Mouse (Mus musculus) fibroblast of lung, adult 2 months (primary cell): ENCODE results near the gene Hibch.
"Not testable (repeated sequence)": the region's sequence is repeated elsewhere in the genome, so short reads cannot be mapped to it uniquely, and the experiment has no call there.

ENCODE experiments used
- DNase-seq: peaks from one replicate; pipeline ENCODE4 v3.0.0-alpha.2; 2011; ENCODE audit warnings: low read depth

Gene Hibch

GRCm38 (mm10) chr1:52884208-52884607 lies 39.5 kb downstream of the Hibch start:
- DNase-seq: no peak

GRCm38 (mm10) chr1:52909783-52910182 lies 65.1 kb downstream of the Hibch start:
- no peak for DNase-seq

GRCm38 (mm10) chr1:52916655-52917054 lies 71.9 kb downstream of the Hibch start:
- no peak for DNase-seq

- not testable (repeated sequence) for DNase-seq
Observed at GRCm38 (mm10) chr1:52918897-52919296, 74.2 kb downstream of the Hibch start.

GRCm38 (mm10) chr1:52924482-52924881 lies 79.8 kb downstream of the Hibch start:
- not testable (repeated sequence) for DNase-seq

GRCm38 (mm10) chr1:52934494-52934893 lies 89.8 kb downstream of the Hibch start:
- DNase-seq: no peak

- DNase-seq: no peak
Observed at GRCm38 (mm10) chr1:52939021-52939420, 94.3 kb downstream of the Hibch start.

- no peak for DNase-seq
Observed at GRCm38 (mm10) chr1:52947895-52948294, 103.2 kb downstream of the Hibch start.

GRCm38 (mm10) chr1:52951146-52951868 lies 106.6 kb downstream of the Hibch start:
- no peak for DNase-seq

GRCm38 (mm10) chr1:52952143-52952542 lies 107.4 kb downstream of the Hibch start:
- DNase-seq: no peak

GRCm38 (mm10) chr1:52952551-52953397 lies 108.0 kb downstream of the Hibch start:
- DNase-seq: no peak

GRCm38 (mm10) chr1:52953548-52953947 lies 108.8 kb downstream of the Hibch start:
- DNase-seq: no peak

GRCm38 (mm10) chr1:52954456-52954855 lies 109.7 kb downstream of the Hibch start:
- DNase-seq: no peak

GRCm38 (mm10) chr1:52955102-52955501 lies 110.4 kb downstream of the Hibch start:
- peak; percentile 18 for DNase-seq

- DNase-seq: no peak
Observed at GRCm38 (mm10) chr1:52956746-52957145, 112.0 kb downstream of the Hibch start.

- DNase-seq: no peak
Observed at GRCm38 (mm10) chr1:52960191-52960590, 115.5 kb downstream of the Hibch start.

- DNase-seq: no peak
Observed at GRCm38 (mm10) chr1:52963097-52963496, 118.4 kb downstream of the Hibch start.

GRCm38 (mm10) chr1:52964581-52964980 lies 119.9 kb downstream of the Hibch start:
- DNase-seq: no peak
